Mouse (Mus musculus) liver, postnatal 0 days (tissue): ENCODE measurements around the gene Rasgrp2.

Experiments used
- CTCF ChIP-seq: sonication (generic); IDR thresholded peaks from 2 replicates; pipeline ENCODE4 v1.5.1; 2016; ENCODE audit warnings: antibody characterized with exemption, low read depth
- EP300 ChIP-seq: IDR thresholded peaks from 2 replicates; pipeline ENCODE4 v1.6.1; 2016; ENCODE audit warnings: antibody characterized with exemption, low read depth, mild to moderate bottlenecking

DNA sequence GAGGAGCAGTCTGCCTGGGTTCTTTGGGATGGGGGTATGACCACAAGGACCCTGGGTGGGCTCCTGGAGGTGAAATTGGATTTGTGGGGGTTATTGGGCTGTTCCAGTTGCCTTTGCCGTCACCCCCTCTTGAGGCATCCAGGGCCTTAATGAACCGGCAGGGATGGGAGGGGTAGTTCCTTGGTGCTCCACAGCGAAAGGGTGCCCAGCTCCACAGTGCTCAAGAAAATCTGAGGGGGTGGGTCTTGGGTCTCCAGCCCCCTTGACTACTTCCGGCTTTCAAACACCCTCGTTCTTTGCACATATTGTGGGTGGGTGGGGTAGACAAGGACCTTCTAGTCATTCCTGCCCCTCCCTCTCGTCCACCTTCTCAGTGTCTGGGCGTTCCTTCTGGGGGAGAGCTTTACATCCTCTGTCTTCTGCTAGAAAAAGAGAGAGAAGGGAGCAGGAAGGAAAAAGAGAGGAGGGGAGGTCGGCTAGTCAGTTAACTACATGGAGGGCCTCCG is 20.7 kb downstream of the Rasgrp2 start:
- no peak for TF ChIP-seq CTCF
- no peak for TF ChIP-seq EP300
